Mouse (Mus musculus) lung, embryonic 16.5 days (tissue): ENCODE data around the gene Gm40460. TPM values are rescaled to one million over a fixed set of nuclear protein-coding genes. Genes with fewer than 3 reads are reported as not detected.
"Not testable (repeated sequence)": the region's sequence is repeated elsewhere in the genome, so short reads cannot be mapped to it uniquely, and the experiment has no call there.

Source experiments
- ATAC-seq: fragments of 200-750 bp; cut with Nextera tagmentation; 2 replicates; pipeline ENCODE4 v1.8.0; 2017; ENCODE audit warnings: low read depth, mild to moderate bottlenecking, moderate library complexity
- H3K27ac ChIP-seq: fragments of 300-500 bp; sonication (generic); 2 replicates; pipeline ENCODE4 v1.5.1; 2014; ENCODE audit warnings: mild to moderate bottlenecking, control low read depth, low read length
- H3K27me3 ChIP-seq: fragments of 300-500 bp; sonication (generic); 2 replicates; pipeline ENCODE4 v1.6.1; 2014; ENCODE audit warnings: low read depth, low read length, mixed read lengths; ENCODE audit not compliant: control insufficient read depth, insufficient read depth
- H3K36me3 ChIP-seq: fragments of 300-500 bp; sonication (generic); 2 replicates; pipeline ENCODE4 v1.6.1; 2014; ENCODE audit warnings: low read length; ENCODE audit not compliant: control insufficient read depth, insufficient read depth
- H3K4me1 ChIP-seq: fragments of 300-500 bp; sonication (generic); replicated peaks from 2 replicates; pipeline ENCODE4 v1.6.1; 2014; ENCODE audit warnings: low read length, mixed read lengths; ENCODE audit not compliant: control insufficient read depth, insufficient read depth
- H3K4me2 ChIP-seq: fragments of 300-500 bp; sonication (generic); 2 replicates; pipeline ENCODE4 v1.6.1; 2014; ENCODE audit warnings: low read depth, low read length, control low read depth
- H3K4me3 ChIP-seq: fragments of 300-500 bp; sonication (generic); 2 replicates; pipeline ENCODE4 v1.5.1; 2014; ENCODE audit warnings: mild to moderate bottlenecking, low read length, control low read depth
- H3K9ac ChIP-seq: fragments of 300-500 bp; sonication (generic); 2 replicates; pipeline ENCODE4 v1.6.1; 2014; ENCODE audit warnings: low read length, control low read depth
- H3K9me3 ChIP-seq: fragments of 300-500 bp; sonication (generic); 2 replicates; pipeline ENCODE4 v1.6.1; 2016; ENCODE audit warnings: low read length; ENCODE audit not compliant: control insufficient read depth
- WGBS: fragments of 180-500 bp; shearing (Covaris S2); extraction: QIAGEN DNeasy Blood & Tissue Kit; methylation state at CpG from one replicate; pipeline ENCODE4 v1.1.7; 2014; 5-methylcytosine and 5-hydroxymethylcytosine counted together
- polyA plus RNA-seq: library from polyadenylated mRNA; unstranded; fragments of >200 nt; fragmentation: Nextera tagmentation; extraction: Ambion mirVana; gene quantifications from 2 replicates; pipeline ENCODE4 v1.2.1, GENCODE M21; 2015

Gm40460 gene
- polyA plus RNA-seq, 1 experiment from 2014 or later = not detected

- not testable (repeated sequence) for H3K4me3 ChIP-seq, H3K9me3 ChIP-seq, ATAC-seq, H3K4me1 ChIP-seq, H3K9ac ChIP-seq, H3K27me3 ChIP-seq, H3K27ac ChIP-seq, H3K4me2 ChIP-seq, H3K36me3 ChIP-seq
- 24% methylated on average over 1 of the region's 1 CpGs for WGBS
Measured at GRCm38 (mm10) chr7:142258254-142258653, 17.4 kb upstream of the Gm40460 start, which contains the start of gene Gm2431. TSS of gene Gm2431 (minus strand) at chr7:142258354.

GRCm38 (mm10) chr7:142255517-142255916 lies 14.6 kb upstream of the Gm40460 start:
- Histone ChIP-seq H3K27me3 (no peaks in the 10 kb centered on the region), H3K9me3 (no peaks in the 10 kb centered on the region), H3K4me1 (no peaks in the 10 kb centered on the region), H3K4me2 (no peak overlapping the region), H3K9ac (no peak overlapping the region), H3K27ac (no peak overlapping the region), H3K36me3 (no peaks in the 10 kb centered on the region), H3K4me3 (no peak overlapping the region)
- WGBS = 0% methylated on average over 2 of the region's 2 CpGs
- ATAC-seq = no peak

DNA sequence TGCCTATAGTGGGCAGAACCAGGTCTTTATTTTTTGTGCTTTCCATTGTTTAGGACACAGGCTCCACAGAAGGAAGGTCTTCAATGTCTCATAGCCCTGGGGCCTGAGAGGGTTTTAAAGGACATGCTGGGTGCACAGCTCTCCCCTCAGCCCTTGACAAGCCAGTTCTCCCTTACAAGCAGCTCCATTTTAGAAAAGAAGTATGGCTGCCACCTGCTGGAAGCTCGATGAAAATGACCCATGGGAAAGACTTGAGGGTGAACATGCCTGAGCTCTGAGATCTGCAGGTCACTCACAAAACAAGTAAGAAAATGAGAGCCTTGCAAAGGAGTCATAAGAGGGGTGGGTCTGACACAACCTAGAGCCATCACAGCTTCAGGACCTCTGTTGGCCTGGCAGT lies 8.9 kb upstream of the Gm40460 start:
- no peak overlapping the region for H3K4me2 ChIP-seq
- no peaks in the 10 kb centered on the region for H3K27me3 ChIP-seq
- WGBS = 0% methylated on average over 1 of the region's 1 CpGs
- no peaks in the 10 kb centered on the region for H3K36me3 ChIP-seq
- H3K9ac ChIP-seq = no peak overlapping the region
- no peaks in the 10 kb centered on the region for H3K4me1 ChIP-seq
- H3K9me3 ChIP-seq = no peaks in the 10 kb centered on the region
- H3K4me3 ChIP-seq = no peak overlapping the region
- no peak for ATAC-seq
- H3K27ac ChIP-seq = no peak overlapping the region

GRCm38 (mm10) chr7:142231540-142231939 lies 9.3 kb downstream of the Gm40460 start:
- Histone ChIP-seq H3K4me3 (no peak overlapping the region), H3K9me3 (peaks cover 3% of the 10 kb centered on the region; the same call in 1 of the 2 replicates), H3K4me2 (no peak overlapping the region), H3K36me3 (no peaks in the 10 kb centered on the region), H3K27ac (no peak overlapping the region), H3K27me3 (no peaks in the 10 kb centered on the region), H3K9ac (no peak overlapping the region), H3K4me1 (no peaks in the 10 kb centered on the region)
- no peak for ATAC-seq
- WGBS = 21% methylated on average over 1 of the region's 1 CpGs

DNA sequence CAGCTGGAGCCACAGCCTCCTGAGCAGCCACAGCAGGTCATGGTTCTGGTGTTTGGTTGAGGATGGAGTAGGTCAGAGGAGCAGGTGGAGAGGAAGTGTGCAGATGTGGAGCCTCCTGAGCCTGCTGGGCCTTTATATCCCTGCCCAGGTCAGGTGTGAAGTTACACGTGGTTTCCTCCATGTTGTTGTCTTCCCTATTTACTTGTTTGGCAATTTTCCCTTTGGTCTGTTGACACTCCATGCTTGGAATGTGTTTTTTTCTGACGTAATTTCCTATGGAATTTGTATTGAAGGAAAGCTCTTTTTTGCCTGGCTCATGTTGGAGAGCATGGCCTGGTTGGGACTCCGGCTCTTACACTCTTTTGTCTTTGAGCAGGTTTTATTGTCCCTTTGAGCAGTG lies 11.0 kb downstream of the Gm40460 start, which contains the start of gene Krtap5-5:
Krtap5-5 (minus strand) TSS at position 101 of the 400 bp plus-strand sequence.
- not testable (repeated sequence) for H3K9ac ChIP-seq, ATAC-seq, H3K36me3 ChIP-seq, H3K27me3 ChIP-seq, H3K9me3 ChIP-seq, H3K4me2 ChIP-seq, H3K27ac ChIP-seq, H3K4me1 ChIP-seq, H3K4me3 ChIP-seq
- 36% methylated on average over 3 of the region's 3 CpGs for whole genome bisulfite sequencing

- Histone ChIP-seq H3K27ac (no peak overlapping the region), H3K4me3 (no peak overlapping the region), H3K4me1 (peaks cover 2% of the 10 kb centered on the region; the same call in 1 of the 2 replicates), H3K9me3 (no peaks in the 10 kb centered on the region), H3K9ac (no peak overlapping the region), H3K4me2 (0 out of 2 replicates have a peak overlapping the region, but pooled peaks have one; percentile 3), H3K27me3 (no peaks in the 10 kb centered on the region), H3K36me3 (no peaks in the 10 kb centered on the region)
- peak; percentile 67 for ATAC-seq
- 21% methylated on average over 2 of the region's 2 CpGs for WGBS
Measured at GRCm38 (mm10) chr7:142224518-142224917, 16.4 kb downstream of the Gm40460 start.

DNA sequence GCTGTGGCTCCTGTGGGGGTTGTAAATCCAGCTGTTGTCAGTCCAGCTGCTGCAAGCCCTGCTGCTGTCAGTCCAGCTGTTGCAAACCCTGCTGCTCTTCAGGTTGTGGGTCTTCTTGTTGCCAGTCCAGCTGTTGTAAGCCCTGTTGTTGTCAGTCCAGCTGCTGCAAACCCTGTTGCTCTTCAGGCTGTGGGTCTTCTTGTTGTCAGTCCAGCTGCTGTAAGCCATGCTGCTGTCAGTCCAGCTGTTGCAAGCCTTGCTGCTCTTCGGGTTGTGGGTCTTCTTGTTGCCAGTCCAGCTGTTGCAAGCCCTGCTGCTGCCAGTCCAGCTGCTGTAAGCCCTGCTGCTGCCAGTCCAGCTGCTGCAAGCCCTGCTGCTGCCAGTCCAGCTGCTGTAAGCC lies 28.7 kb downstream of the Gm40460 start:
- not testable (repeated sequence) for H3K27me3 ChIP-seq, H3K4me1 ChIP-seq, ATAC-seq, H3K36me3 ChIP-seq, H3K9me3 ChIP-seq, H3K9ac ChIP-seq, H3K4me2 ChIP-seq, H3K4me3 ChIP-seq, H3K27ac ChIP-seq
- 35% methylated on average over 1 of the region's 1 CpGs for WGBS

DNA sequence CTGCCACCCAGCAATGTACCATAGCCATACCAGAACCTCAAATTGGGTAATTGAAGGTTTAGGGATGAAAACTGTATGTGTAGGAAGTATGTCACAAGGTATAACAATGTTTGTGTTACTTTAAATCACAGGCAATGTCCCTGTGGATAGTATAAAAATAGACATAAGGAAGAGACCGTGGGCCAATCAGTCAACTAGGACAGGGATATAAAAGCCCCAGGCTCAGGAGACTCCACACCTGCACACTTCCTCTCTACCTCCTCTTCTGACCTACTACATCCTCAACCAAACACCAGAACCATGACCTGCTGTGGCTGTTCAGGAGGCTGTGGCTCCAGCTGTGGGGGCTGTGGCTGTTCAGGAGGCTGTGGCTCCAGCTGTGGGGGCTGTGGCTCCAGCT lies 29.3 kb downstream of the Gm40460 start, which contains the start of gene Gm7579:
Gm7579 (plus strand) TSS at position 301 of the 400 bp plus-strand sequence.
- Histone ChIP-seq H3K27ac (no peak within 1 kb of the TSS), H3K4me3 (no peak within 1 kb of the TSS), H3K4me1 (no peaks in the 10 kb centered on the region), H3K4me2 (no peak within 1 kb of the TSS), H3K27me3 (no peaks in the 10 kb centered on the region), H3K36me3 (no peaks in the 10 kb centered on the region), H3K9ac (no peak within 1 kb of the TSS), H3K9me3 (no peaks in the 10 kb centered on the region)
- ATAC-seq = no peak
- 57% methylated on average over 1 of the region's 1 CpGs for WGBS

- not testable (repeated sequence) for H3K9ac ChIP-seq
Measured at GRCm38 (mm10) chr7:142206891-142207290, 34.0 kb downstream of the Gm40460 start.

DNA sequence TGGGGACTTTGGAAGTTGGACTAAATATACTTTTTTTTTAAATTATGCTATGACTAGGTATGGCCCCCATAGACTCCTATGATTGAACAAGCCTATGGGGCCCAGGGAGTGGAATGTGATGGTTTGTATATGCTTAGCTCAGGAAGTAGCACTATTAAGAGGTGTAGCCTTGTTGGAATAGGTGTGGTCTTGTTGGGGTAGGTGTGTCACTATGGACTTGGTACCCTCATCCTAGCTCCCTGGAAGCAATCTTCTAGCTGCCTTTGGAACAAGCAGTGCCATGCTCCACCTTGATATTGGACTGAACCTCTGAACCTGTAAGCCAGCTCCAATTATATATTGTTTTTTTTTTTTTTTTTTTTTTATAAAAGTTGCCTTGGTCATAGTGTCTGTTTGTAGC lies 35.4 kb downstream of the Gm40460 start:
- Histone ChIP-seq H3K4me2 (no peak overlapping the region), H3K4me3 (no peak overlapping the region), H3K36me3 (no peaks in the 10 kb centered on the region), H3K9me3 (no peaks in the 10 kb centered on the region), H3K9ac (no peak overlapping the region), H3K27ac (no peak overlapping the region), H3K4me1 (no peaks in the 10 kb centered on the region), H3K27me3 (no peaks in the 10 kb centered on the region)
- ATAC-seq = no peak

More at GRCm38 (mm10) chr7:142206891-142207290, 34.0 kb downstream of the Gm40460 start:
- H3K27me3 ChIP-seq, H3K27ac ChIP-seq, H3K4me1 ChIP-seq, H3K4me3 ChIP-seq, H3K36me3 ChIP-seq, H3K9me3 ChIP-seq, ATAC-seq, H3K4me2 ChIP-seq: not testable (repeated sequence)
- WGBS = 81% methylated on average over 5 of the region's 5 CpGs
